Mouse (Mus musculus): Measurements from ENCODE around the gene Lonp2. TPM values are rescaled to one million over a fixed set of nuclear protein-coding genes. Genes with fewer than 3 reads are reported as not detected.

Lonp2 gene
- polyA plus RNA-seq, 1 experiment, result 31.4 TPM

DNA sequence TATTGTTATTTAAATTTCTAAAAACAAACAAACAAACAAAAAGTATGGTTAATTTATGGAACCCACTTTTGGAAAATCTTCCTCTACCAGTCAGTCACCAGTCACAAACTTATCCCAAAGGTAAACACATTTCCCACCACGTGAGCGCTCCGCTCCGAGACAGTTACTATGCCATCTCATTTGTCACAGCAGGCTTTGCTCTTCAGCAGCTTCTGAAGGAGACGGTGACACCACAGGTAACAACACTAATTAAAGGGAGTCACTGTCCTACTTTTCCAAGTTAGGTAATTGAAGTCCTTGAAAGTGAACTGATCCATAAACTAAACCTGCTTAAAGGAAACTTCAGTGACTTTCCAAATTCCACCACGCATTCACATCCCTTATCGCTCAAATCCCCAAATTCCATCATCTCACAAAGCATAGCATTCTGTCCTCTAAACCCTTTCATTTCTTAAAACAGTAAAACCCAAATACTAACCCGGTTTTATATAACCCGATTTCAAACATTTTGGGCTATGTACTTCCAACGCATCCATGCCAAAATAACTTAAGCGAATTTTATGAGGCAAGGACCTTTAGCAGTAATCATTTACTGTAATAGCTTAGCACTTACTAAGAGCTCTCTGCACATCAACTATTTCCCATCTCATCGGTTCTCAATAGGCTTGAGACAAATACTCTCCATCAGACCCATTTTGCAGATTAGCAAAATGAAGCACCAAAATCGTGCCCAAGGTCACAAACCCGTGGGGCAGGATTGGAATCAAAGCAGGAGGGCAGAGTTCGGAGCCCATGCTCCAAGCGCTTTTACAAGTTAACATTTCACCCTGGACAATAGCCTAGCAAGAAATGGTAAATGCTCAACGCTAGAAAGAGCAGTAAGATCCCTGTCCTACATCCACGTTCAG, 120.7 kb downstream of the Lonp2 start:
- Histone ChIP-seq H3K36me3 (ENCODE audit: control insufficient read depth, insufficient read depth) (no peaks in the 10 kb centered on the region), H3K79me2 (ENCODE audit: control insufficient read depth, insufficient read depth) (peaks cover 58% of the 10 kb centered on the region), H3K4me2 (ENCODE audit: low read depth) (peak overlapping the region; percentile 87), H3ac (ENCODE audit: control insufficient read depth, insufficient read length) (peak overlapping the region; percentile 98), H3K4me3 (peak overlapping the region; percentile 45), H3K27me3 (ENCODE audit: control insufficient read depth, insufficient read depth, insufficient read length) (no peaks in the 10 kb centered on the region)
- no peak for TF ChIP-seq POLR2A (IDR thresholded peaks at IDR 0.05; ENCODE audit: insufficient read length, low read depth)
- TF ChIP-seq TCF12 (IDR thresholded peaks at IDR 0.05; ENCODE audit: insufficient read depth, poor library complexity, severe bottlenecking), result no peak
- no peak for TF ChIP-seq POLR2AphosphoS2 (IDR thresholded peaks at IDR 0.05; ENCODE audit: insufficient read length, low read depth)
- TF ChIP-seq MYOG (IDR thresholded peaks at IDR 0.05; ENCODE audit: control insufficient read depth in 1 of 3, insufficient read depth in 1 of 3, insufficient read length in 2 of 3, low read depth in 2 of 3), result no peak
- TF ChIP-seq USF1 (IDR thresholded peaks at IDR 0.05; ENCODE audit: low read depth), result no peak
- TF ChIP-seq TCF3 (IDR thresholded peaks at IDR 0.05; ENCODE audit: insufficient read length, low read depth), result no peak
- TF ChIP-seq SRF (IDR thresholded peaks at IDR 0.05; ENCODE audit: control insufficient read depth, insufficient read length, low read depth), result no peak
- no peak for TF ChIP-seq E2F4 (IDR thresholded peaks at IDR 0.05; ENCODE audit: insufficient read depth)
- TF ChIP-seq REST (IDR thresholded peaks at IDR 0.05; ENCODE audit: insufficient read depth, insufficient read length), result no peak
- no peak for TF ChIP-seq MYOD1 (IDR thresholded peaks at IDR 0.05; ENCODE audit: control insufficient read depth in 1 of 3, insufficient read length in 2 of 3, low read depth in 2 of 3)
- no peak for TF ChIP-seq CEBPB (IDR thresholded peaks at IDR 0.05; ENCODE audit: insufficient read depth, poor library complexity, severe bottlenecking)

DNA sequence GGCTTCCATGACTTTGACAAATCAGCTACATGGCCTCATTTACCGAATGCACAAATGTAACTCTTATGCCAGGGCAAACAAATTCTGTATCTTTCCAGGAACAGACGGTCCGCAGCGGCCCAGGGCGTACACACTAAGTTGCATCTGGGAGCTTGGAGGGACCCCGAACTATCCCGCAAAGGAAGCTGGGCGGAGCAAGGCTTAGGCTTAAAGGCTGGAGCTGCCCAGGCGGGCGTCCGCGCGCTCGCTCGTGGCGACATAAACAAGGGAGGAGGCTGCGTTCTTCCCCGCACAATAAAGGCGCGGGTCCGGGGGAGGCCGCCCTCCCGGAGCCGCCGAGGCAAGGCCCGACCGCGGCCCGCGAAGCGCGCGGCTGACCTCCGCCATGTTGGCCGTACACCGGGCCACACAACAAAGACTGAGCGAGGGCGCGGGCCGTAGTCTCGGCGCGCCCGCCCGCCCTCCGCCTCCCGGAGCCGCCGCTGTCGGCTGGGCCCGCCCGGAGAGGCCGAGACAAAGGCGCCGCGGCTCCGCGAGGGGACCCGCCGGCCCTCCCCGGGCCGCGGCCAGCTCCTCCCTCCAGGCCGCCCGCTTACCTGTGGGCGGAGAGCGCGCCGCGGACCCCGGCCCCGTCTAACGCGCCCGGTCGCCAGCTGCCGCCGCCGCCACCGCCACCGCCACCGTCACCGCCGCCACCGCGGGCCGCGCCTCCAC, 121.5 kb downstream of the Lonp2 start, which contains the start of the genes Gm10638 and Siah1a:
TSS of gene Gm10638 (plus strand) at position 479 of the 714 bp plus-strand sequence.
TSS of gene Siah1a (minus strand) at position 714 of the 714 bp plus-strand sequence.
- H3K27me3 ChIP-seq (ENCODE audit: control insufficient read depth, insufficient read depth, insufficient read length), result no peaks in the 10 kb centered on the region
- peak within 1 kb of the TSS; percentile 98 for H3ac ChIP-seq (ENCODE audit: control insufficient read depth, insufficient read length)
- H3K79me2 ChIP-seq (ENCODE audit: control insufficient read depth, insufficient read depth), result peaks cover 50% of the 10 kb centered on the region
- TF ChIP-seq POLR2A (IDR thresholded peaks at IDR 0.05; ENCODE audit: insufficient read length, low read depth) (peak; percentile 45), POLR2AphosphoS2 (IDR thresholded peaks at IDR 0.05; ENCODE audit: insufficient read length, low read depth) (no peak), USF1 (IDR thresholded peaks at IDR 0.05; ENCODE audit: low read depth) (no peak), REST (IDR thresholded peaks at IDR 0.05; ENCODE audit: insufficient read depth, insufficient read length) (no peak), E2F4 (IDR thresholded peaks at IDR 0.05; ENCODE audit: insufficient read depth) (no peak), SRF (IDR thresholded peaks at IDR 0.05; ENCODE audit: control insufficient read depth, insufficient read length, low read depth) (no peak)
- peak within 1 kb of the TSS; percentile 92 for H3K4me2 ChIP-seq (ENCODE audit: low read depth)
- peak within 1 kb of the TSS; percentile 45 for H3K4me3 ChIP-seq
- H3K36me3 ChIP-seq (ENCODE audit: control insufficient read depth, insufficient read depth), result no peaks in the 10 kb centered on the region

DNA sequence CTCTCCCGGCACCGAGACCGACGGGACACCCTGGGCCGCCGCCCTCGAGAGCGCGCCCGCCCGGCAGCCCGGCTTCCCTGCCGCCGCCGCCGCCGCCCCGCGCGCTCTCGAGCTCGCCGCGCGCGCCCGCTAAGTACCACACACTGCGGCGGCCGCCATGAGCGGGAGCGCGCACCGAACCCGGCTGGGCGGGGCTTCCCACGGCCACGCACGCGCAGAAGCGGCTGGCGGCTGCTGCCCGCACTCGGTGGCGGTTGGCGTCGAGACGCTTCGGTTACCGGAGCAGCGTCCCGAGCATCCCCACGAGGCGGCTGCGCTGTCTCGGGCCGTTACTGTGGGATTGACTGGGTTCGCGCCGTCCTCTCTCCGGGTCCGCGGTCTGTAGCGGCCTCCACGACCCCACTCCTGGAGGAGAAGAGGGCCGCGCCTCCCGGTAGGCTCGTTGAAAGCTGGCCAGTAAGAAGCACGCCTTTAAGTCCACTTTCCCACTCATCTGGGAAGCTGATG, 122.1 kb downstream of the Lonp2 start:
- H3K4me2 ChIP-seq (ENCODE audit: low read depth), result peak overlapping the region; percentile 92
- H3K4me3 ChIP-seq, result peak overlapping the region; percentile 45
- TF ChIP-seq TCF12 (IDR thresholded peaks at IDR 0.05; ENCODE audit: insufficient read depth, poor library complexity, severe bottlenecking), result no peak
- peak; percentile 8 for TF ChIP-seq SRF (IDR thresholded peaks at IDR 0.05; ENCODE audit: control insufficient read depth, insufficient read length, low read depth)
- peak; percentile 98 for TF ChIP-seq POLR2A (IDR thresholded peaks at IDR 0.05; ENCODE audit: insufficient read length, low read depth)
- TF ChIP-seq POLR2AphosphoS2 (IDR thresholded peaks at IDR 0.05; ENCODE audit: insufficient read length, low read depth), result peak; percentile 96
- no peak for TF ChIP-seq MYOD1 (IDR thresholded peaks at IDR 0.05; ENCODE audit: control insufficient read depth in 1 of 3, insufficient read length in 2 of 3, low read depth in 2 of 3)
- TF ChIP-seq MYOG (IDR thresholded peaks at IDR 0.05; ENCODE audit: control insufficient read depth in 1 of 3, insufficient read depth in 1 of 3, insufficient read length in 2 of 3, low read depth in 2 of 3), result peak in 1 of 3 experiments; percentile 25
- H3K79me2 ChIP-seq (ENCODE audit: control insufficient read depth, insufficient read depth), result peaks cover 43% of the 10 kb centered on the region
- no peaks in the 10 kb centered on the region for H3K36me3 ChIP-seq (ENCODE audit: control insufficient read depth, insufficient read depth)
- peak overlapping the region; percentile 98 for H3ac ChIP-seq (ENCODE audit: control insufficient read depth, insufficient read length)
- no peaks in the 10 kb centered on the region for H3K27me3 ChIP-seq (ENCODE audit: control insufficient read depth, insufficient read depth, insufficient read length)

DNA sequence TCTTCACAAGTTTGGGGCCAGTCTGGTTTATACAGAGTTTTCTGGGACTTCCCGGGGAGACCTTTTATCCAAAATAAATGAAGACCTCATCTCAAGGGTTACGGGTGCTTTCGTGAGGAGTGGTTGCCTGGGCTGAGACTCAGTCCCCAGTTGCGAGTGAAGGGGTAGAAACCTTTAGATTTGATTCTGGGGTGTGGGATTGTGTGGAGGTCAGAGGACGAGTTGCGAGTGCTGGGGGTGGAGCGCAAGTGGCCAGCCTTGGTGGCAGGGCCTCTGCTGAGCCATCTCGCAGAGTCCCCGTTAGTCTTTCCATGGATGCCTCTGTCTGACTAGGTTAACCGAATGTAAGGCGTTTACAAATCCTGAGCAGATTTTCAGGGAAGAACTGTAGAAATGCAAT, 122.7 kb downstream of the Lonp2 start:
- no peak for TF ChIP-seq MYOG (IDR thresholded peaks at IDR 0.05; ENCODE audit: control insufficient read depth in 1 of 3, insufficient read depth in 1 of 3, insufficient read length in 2 of 3, low read depth in 2 of 3)
- TF ChIP-seq REST (IDR thresholded peaks at IDR 0.05; ENCODE audit: insufficient read depth, insufficient read length), result no peak
- TF ChIP-seq TCF12 (IDR thresholded peaks at IDR 0.05; ENCODE audit: insufficient read depth, poor library complexity, severe bottlenecking), result no peak
- no peak for TF ChIP-seq TCF3 (IDR thresholded peaks at IDR 0.05; ENCODE audit: insufficient read length, low read depth)
- TF ChIP-seq CEBPB (IDR thresholded peaks at IDR 0.05; ENCODE audit: insufficient read depth, poor library complexity, severe bottlenecking), result no peak
- TF ChIP-seq SRF (IDR thresholded peaks at IDR 0.05; ENCODE audit: control insufficient read depth, insufficient read length, low read depth), result no peak
- no peak for TF ChIP-seq POLR2A (IDR thresholded peaks at IDR 0.05; ENCODE audit: insufficient read length, low read depth)
- TF ChIP-seq MAX (IDR thresholded peaks at IDR 0.05; ENCODE audit: low read depth), result no peak
- no peak for TF ChIP-seq MYOD1 (IDR thresholded peaks at IDR 0.05; ENCODE audit: control insufficient read depth in 1 of 3, insufficient read length in 2 of 3, low read depth in 2 of 3)
- TF ChIP-seq POLR2AphosphoS2 (IDR thresholded peaks at IDR 0.05; ENCODE audit: insufficient read length, low read depth), result no peak
- TF ChIP-seq USF1 (IDR thresholded peaks at IDR 0.05; ENCODE audit: low read depth), result no peak
- no peak for TF ChIP-seq E2F4 (IDR thresholded peaks at IDR 0.05; ENCODE audit: insufficient read depth)
- peak overlapping the region; percentile 92 for H3K4me2 ChIP-seq (ENCODE audit: low read depth)
- peaks cover 38% of the 10 kb centered on the region for H3K79me2 ChIP-seq (ENCODE audit: control insufficient read depth, insufficient read depth)
- peak overlapping the region; percentile 98 for H3ac ChIP-seq (ENCODE audit: control insufficient read depth, insufficient read length)
- H3K4me3 ChIP-seq, result peak overlapping the region; percentile 45
- no peaks in the 10 kb centered on the region for H3K36me3 ChIP-seq (ENCODE audit: control insufficient read depth, insufficient read depth)
- no peaks in the 10 kb centered on the region for H3K27me3 ChIP-seq (ENCODE audit: control insufficient read depth, insufficient read depth, insufficient read length)
